Mouse (Mus musculus) G1E (cell line): ENCODE measurements around the gene Cmya5.

ENCODE experiments used
- CTCF ChIP-seq: IDR thresholded peaks from 2 replicates; pipeline ENCODE4 v1.5.1; 2012; ENCODE audit warnings: low read depth, low read length, inconsistent platforms, mixed read lengths
- GATA1 ChIP-seq: IDR thresholded peaks from 2 replicates; pipeline ENCODE4 v1.6.1; 2012; ENCODE audit warnings: borderline replicate concordance, low read length, inconsistent platforms, mixed read lengths
- GATA2 ChIP-seq: IDR thresholded peaks from 2 replicates; pipeline ENCODE4 v1.6.1; 2012; ENCODE audit warnings: low read depth, low read length, inconsistent platforms, borderline replicate concordance
- POLR2AphosphoS5 ChIP-seq: IDR thresholded peaks from 2 replicates; pipeline ENCODE4 v1.6.1; 2012; ENCODE audit warnings: low read depth, low read length, inconsistent platforms; ENCODE audit not compliant: insufficient replicate concordance
- TAL1 ChIP-seq: conservative IDR thresholded peaks from 2 replicates; pipeline ENCODE4 v1.6.1; 2012; ENCODE audit warnings: low read depth, low read length, inconsistent platforms, mixed read lengths

GRCm38 (mm10) chr13:93041021-93041420 is 103.5 kb downstream of the Cmya5 start:
- TF ChIP-seq GATA1: no peak
- TF ChIP-seq CTCF: no peak
- TF ChIP-seq POLR2AphosphoS5: no peak
- TF ChIP-seq TAL1: no peak
- TF ChIP-seq GATA2: no peak
